In the genomic region with DNA sequence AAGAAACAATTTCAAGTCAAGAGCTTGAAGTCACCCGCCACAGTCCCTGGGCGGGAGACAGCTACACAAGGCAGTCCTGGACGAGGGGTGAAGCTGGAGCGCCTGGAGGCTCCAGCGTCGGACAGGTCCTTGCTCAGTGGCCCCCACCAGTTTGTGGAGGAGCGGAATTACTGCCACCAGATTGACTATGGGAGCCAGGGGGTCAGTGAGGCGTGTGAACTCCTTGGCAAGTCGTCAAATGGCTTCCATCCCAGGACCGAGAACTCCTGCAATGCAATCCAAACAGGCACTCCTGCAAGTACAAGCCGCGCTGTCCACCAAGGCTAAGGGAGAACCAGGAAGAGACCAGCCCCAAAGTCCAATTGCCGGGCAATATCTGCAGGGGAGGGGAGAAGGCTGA, we compare ENCODE assay signal across 10 mouse cellular contexts. TPM values are rescaled to one million over a fixed set of nuclear protein-coding genes. Genes with fewer than 3 reads are reported as not detected.
DNase-seq lines count a peak whose midpoint lies in the region; ATAC-seq and TF ChIP-seq lines count a peak whose summit lies in the region.
"Had no signal": no experiment of that assay in that cellular context is flagged by ENCODE, and none has a peak within 500 bp of the region (broad histone marks: within the 10 kb centered on the region; RNA-seq: fewer than 3 reads in every experiment).

No protein-coding gene starts in this region.

- no peak for TF ChIP-seq CTCF in heart, adult 2 months (IDR thresholded peaks at IDR 0.05)

- H3K9me3 ChIP-seq in hindbrain, embryonic 16.5 days (ENCODE audit: control insufficient read depth, low read length) = no peaks in the 10 kb centered on the region
- H3K9me3 ChIP-seq: midbrain, embryonic 13.5 days had no signal

- no peak overlapping the region for H3K9ac ChIP-seq in heart, adult 2 months (ENCODE audit: low read depth, low read length)
- no peak overlapping the region for H3K9ac ChIP-seq in hindbrain, embryonic 16.5 days (ENCODE audit: low read depth, low read length)
- H3K9ac ChIP-seq: embryonic facial prominence, embryonic 15.5 days; midbrain, embryonic 13.5 days had no signal

- peak; percentile 33 to 50 for DNase-seq in heart, postnatal 10 days
- DNase-seq in heart, adult 2 months = no peak
- DNase-seq in right cerebral cortex, postnatal 10 days (ENCODE audit: low spot score in 2 of 2) = peak; percentile 66 to 73
- no peak for DNase-seq in right cerebral cortex, postnatal 36 days (ENCODE audit: low spot score in 2 of 2)
- DNase-seq in thymus, postnatal 0 days (ENCODE audit: low spot score) = no peak
- no peak for DNase-seq in B cell, adult 2 months
- DNase-seq in thymus, adult 18-20 months = no peak

- no peak overlapping the region for H3K27ac ChIP-seq in heart, adult 2 months
- 0 out of 2 replicates have a peak overlapping the region, but pooled peaks have one; percentile 23 for H3K27ac ChIP-seq in hindbrain, embryonic 16.5 days (ENCODE audit: low read depth, low read length)
- H3K27ac ChIP-seq: embryonic facial prominence, embryonic 15.5 days; midbrain, embryonic 13.5 days had no signal

- no peaks in the 10 kb centered on the region for H3K36me3 ChIP-seq in heart, adult 2 months (ENCODE audit: control insufficient read depth, insufficient read depth, low read length)
- no peaks in the 10 kb centered on the region for H3K36me3 ChIP-seq in hindbrain, embryonic 16.5 days (ENCODE audit: control insufficient read depth, insufficient read depth, low read length)
- H3K36me3 ChIP-seq: embryonic facial prominence, embryonic 15.5 days; midbrain, embryonic 13.5 days had no signal

- no peak overlapping the region; the same call in 1 of the 2 replicates for H3K4me2 ChIP-seq in hindbrain, embryonic 16.5 days (ENCODE audit: low read length)
- H3K4me2 ChIP-seq: embryonic facial prominence, embryonic 15.5 days; midbrain, embryonic 13.5 days had no signal

- intact Hi-C loops in heart, postnatal 10 days (cut with DNase I) = loop anchor here (10.0 kb wide), 1 partner anchor 286 kb away; a partner anchor contains a TSS
- intact Hi-C loops in heart, adult 2 months (cut with DNase I) = loop anchor here (10.0 kb wide), 1 partner anchor 146 kb away; no protein-coding TSS in a partner anchor

- no peaks in the 10 kb centered on the region; the same call in 1 of the 2 replicates for H3K4me1 ChIP-seq in heart, adult 2 months (ENCODE audit: control insufficient read depth, insufficient read depth, low read length)
- H3K4me1 ChIP-seq in hindbrain, embryonic 16.5 days (ENCODE audit: control insufficient read depth, insufficient read depth, low read depth, low read length) = peaks cover 7% of the 10 kb centered on the region

- TF ChIP-seq EP300 in heart, adult 2 months (IDR thresholded peaks at IDR 0.05; ENCODE audit: insufficient read depth, low read depth, low read length) = no peak

- WGBS in heart, adult 2 months = 49% methylated on average over 13 of the region's 13 CpGs
- WGBS in hindbrain, embryonic 16.5 days = 49% methylated on average over 13 of the region's 13 CpGs

- no peak overlapping the region for H3K4me3 ChIP-seq in heart, adult 2 months
- no peak overlapping the region for H3K4me3 ChIP-seq in hindbrain, embryonic 16.5 days (ENCODE audit: low read length)
- H3K4me3 ChIP-seq: embryonic facial prominence, embryonic 15.5 days; midbrain, embryonic 13.5 days had no signal

- peak; percentile 63 for ATAC-seq in hindbrain, embryonic 16.5 days
- ATAC-seq: midbrain, embryonic 13.5 days had no signal

- no peak for TF ChIP-seq POLR2A in heart, adult 2 months (IDR thresholded peaks at IDR 0.05; ENCODE audit: insufficient read depth, low read depth, low read length)

- H3K27me3 ChIP-seq in heart, adult 2 months (ENCODE audit: control insufficient read depth, insufficient read depth, low read length) = no peaks in the 10 kb centered on the region
- no peaks in the 10 kb centered on the region for H3K27me3 ChIP-seq in hindbrain, embryonic 16.5 days (replicated peaks; ENCODE audit: control insufficient read depth, insufficient read depth, low read length)
- H3K27me3 ChIP-seq: embryonic facial prominence, embryonic 15.5 days; midbrain, embryonic 13.5 days had no signal

- no peaks in the 10 kb centered on the region for H3K79me2 ChIP-seq in heart, adult 2 months (replicated peaks; ENCODE audit: control insufficient read depth, insufficient read depth, low read length)

RNA-seq across cellular contexts. Expression of a gene that starts 45.3 kb away (rescaled TPM):
- 1 to 10 TPM; 1.2 to 2.6 TPM for total RNA-seq in heart, postnatal 10 days (2021)
- 1 to 10 TPM in 1 of 2 experiments, under 1 TPM in 1; 0.82 to 2.0 TPM for total RNA-seq in heart, adult 2 months (2021)
- 2.5 and 4.0 TPM in 2 replicates for polyA plus RNA-seq in heart, adult 2 months (2012; rRNA removed)
- polyA plus RNA-seq in hindbrain, embryonic 16.5 days (2015; fragmentation: Nextera tagmentation; extraction: Ambion mirVana) = 0.90 and 1.1 TPM in 2 replicates
- 5.0 and 5.3 TPM in 2 replicates for polyA plus RNA-seq in thymus, postnatal 0 days (2015; fragmentation: Nextera tagmentation; extraction: Ambion mirVana)

Comparison
In these comparisons a context has a peak if more than half of its experiments do, and no peak if none do; other contexts are left out.
1. DNase-seq: peak in heart, postnatal 10 days (2 of 2) and right cerebral cortex, postnatal 10 days (2 of 2); none in heart, adult 2 months (0 of 2), right cerebral cortex, postnatal 36 days (0 of 2), thymus, postnatal 0 days (single experiment), B cell, adult 2 months (0 of 2) and thymus, adult 18-20 months (0 of 2).